Mouse (Mus musculus) NIH3T3 (cell line): ENCODE data around the gene H1fx.

Source experiments
- DNase-seq: peaks from one replicate; pipeline ENCODE4 v3.0.0-alpha.2; 2012; ENCODE audit warnings: low read depth

Gene H1fx

DNA sequence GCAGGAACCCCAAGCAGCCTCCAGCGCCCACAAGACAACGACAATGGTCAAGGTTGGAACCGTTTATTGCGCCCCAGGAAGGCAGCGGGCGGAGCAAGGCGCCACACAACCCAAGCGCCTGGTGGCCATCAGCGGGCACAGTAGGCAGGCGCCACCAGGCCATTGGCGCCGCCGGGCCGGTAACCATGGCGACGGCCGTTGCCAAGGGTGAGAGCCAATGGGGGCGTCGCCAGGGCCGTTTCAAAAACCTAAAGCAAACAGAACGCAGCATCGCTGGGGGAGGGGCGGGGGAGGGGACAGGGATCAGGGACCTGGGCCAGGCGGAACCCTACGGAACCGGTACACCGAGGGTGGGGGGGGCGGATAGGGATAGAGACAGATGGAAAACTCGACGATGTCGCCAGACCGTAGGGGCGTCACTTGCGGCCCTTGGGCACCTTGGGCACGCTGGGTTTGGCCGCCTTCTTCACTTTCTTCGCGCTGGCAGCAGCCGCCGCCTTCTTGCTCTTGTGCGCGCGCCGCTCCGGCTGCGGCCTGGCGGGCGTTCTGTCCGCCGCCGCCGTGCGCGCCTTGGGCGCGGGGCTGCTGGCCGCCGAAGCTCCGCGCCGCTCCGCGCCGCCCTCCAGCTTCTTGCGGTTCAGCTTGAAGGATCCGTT is 935 bp downstream of the H1fx start:
- peak; percentile 66 for DNase-seq

DNA sequence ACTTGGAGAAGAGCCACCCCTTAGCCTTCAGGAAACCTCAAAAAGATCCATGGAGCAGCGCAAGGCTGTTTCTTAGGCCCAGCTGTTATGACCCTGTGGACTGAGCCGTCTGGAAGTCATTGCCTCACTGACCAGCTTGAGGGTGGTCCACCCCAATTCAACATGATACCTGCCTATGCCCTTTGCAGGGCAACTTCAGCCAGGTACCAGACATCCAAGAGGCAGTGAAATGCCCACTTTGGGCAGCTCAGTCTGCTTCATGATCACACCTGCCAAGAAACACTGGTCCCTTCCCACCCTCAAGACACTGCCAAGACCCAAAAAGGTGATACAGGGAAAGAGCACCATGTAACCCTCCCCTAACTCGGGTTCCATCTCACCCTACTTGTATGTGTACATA is 1.7 kb downstream of the H1fx start:
- DNase-seq, result no peak

DNA sequence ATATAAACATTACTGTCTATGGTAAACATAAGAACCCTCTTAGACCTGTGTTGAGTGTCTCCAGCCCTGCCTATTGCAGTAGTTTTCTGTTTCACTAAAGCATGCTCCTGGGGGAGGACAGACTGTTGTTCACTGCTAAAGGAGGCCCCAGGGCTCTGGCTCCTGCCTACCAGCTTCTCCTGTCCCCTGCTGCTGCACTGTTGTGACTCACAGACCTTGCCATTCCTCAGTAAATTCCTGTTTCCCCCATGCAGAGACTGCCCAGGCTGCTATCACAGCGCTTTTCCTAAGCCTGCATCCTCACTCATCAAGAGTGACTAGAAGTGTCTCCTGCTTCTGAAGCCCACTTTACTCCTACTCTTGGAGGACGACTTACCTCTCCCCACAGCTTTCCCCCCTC is 11.4 kb downstream of the H1fx start:
- DNase-seq, result no peak

DNA sequence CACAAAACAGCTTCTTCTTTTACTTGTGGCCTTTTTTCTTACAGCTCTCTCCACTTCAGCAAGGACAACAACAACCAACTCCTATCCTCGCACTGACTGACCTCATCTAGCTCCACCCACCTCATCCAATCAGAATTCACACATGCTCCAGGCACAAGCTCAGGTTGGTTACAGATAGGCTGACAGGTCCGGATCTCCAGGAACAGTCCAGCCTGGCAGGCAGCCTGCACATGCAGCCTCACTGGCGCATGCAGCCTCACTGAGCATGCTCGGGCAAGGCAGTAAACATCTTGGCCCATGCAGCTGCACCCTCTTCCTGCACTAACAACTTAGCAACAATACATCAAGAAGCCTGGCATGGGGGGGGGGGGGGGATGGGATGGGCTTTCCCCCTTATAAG is 19.0 kb downstream of the H1fx start:
- peak; percentile 43 for DNase-seq

DNA sequence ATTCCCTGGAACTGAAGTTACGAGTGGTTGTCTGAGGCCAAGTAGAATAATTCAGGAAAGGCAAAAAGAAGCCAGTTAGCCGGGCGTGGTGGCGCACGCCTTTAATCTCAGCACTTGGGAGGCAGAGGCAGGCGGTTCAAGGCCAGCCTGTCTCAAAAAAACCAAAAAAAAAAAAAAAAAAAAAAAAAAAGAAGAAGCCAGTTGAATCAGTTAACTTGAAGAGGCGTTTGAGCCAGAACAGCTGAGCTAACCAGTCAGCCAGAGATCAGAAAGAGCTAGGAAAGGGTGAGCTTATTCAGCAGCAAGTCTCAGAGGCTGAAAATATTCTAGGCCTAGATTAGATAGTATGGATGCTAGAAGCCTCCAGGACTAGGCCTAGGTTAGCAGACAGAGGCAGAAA is 39.3 kb downstream of the H1fx start:
- no peak for DNase-seq

DNA sequence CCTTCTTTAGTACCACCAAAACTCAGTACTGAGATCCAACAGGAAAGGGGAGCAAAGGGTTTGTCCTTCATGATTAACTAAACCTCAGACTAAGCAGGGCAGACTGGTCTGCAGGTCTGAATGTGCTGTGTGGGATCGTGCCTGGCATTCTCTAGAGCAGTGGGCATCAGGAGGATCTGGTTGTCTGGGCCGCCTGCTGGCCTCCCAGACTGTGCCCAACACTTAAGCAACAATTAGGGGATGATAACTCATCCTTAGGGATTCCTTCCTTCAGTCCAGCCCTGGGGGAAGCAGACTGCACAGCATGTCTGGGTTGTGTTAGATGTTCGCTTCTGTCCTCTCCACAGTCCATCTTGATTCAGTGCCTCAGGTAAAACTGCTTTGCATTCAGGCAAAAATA is 42.5 kb downstream of the H1fx start:
- DNase-seq, result no peak

DNA sequence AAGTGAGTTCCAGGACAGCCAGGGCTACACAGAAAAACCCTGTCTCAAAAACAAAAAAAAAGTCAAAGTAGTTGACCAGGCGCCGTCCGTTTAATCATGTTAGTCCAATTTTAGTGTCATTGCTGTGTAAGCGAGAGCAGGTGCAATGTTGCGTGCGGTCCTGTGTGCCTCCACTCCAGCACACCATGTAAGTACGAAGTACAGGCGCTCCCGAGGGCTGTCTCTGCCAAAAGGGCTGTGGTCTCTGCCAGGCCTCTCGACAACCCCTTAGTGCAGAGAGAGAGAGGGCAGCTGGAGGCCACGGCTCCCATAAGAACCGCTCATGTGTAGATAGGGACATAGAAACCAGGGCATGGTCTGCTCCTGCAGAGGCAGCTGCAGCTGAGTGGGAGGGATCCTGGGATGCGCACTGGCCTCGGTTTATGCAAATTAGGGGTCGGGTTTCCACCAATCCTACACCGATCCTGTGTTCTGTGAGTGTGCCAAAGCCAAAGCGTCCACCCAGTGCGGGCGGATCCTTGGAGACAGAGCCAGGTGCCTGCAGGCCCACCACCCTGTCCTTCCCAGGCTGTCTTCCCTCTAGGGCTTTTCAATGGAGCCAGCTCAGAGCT is 44.2 kb downstream of the H1fx start:
- no peak for DNase-seq

DNA sequence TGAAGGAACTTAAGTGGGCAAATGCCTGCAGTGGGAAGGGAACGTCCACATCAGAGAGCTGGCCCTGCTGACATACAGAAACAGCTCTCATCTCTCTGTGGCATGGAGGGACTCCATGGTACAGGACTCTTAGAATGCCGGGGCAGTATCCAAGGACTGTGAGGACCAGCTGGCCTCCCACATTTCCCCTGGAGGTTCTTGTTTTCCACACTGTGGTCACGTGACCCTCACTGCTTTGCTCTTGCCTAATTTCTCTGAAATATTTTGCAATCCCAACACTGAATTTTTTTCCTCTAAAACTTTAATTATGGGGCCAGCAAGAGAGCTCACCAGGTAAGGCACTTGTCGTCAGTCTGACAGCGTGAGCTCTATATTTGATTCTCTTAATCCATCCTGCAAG is 46.4 kb downstream of the H1fx start:
- DNase-seq, result peak; percentile 37
